Mouse (Mus musculus) layer of hippocampus, adult 2 months (tissue): ENCODE results near the gene Plk2. TPM values are rescaled to one million over a fixed set of nuclear protein-coding genes. Genes with fewer than 3 reads are reported as not detected.
"Not testable (repeated sequence)": the region's sequence is repeated elsewhere in the genome, so short reads cannot be mapped to it uniquely, and the experiment has no call there.

Experiments used
- DNase-seq, 2 experiments: peaks; one replicate each; pipeline ENCODE4 v3.0.0; 2022; ENCODE audit warnings: low spot score in 2 of 2
- H3K27ac ChIP-seq: fragments of 200-600 bp; 2 replicates; pipeline ENCODE4 v1.8.1; 2022
- H3K4me3 ChIP-seq: fragments of 200-600 bp; 2 replicates; pipeline ENCODE4 v1.8.1; 2022; ENCODE audit warnings: mild to moderate bottlenecking
- CTCF ChIP-seq: fragments of 200-600 bp; conservative IDR thresholded peaks from 2 replicates; pipeline ENCODE4 v1.8.1; 2022; ENCODE audit warnings: antibody characterized with exemption, mild to moderate bottlenecking, moderate library complexity
- total RNA-seq, 2 experiments: library from RNA; stranded (reverse); gene quantifications; 2 replicates each; pipeline ENCODE4 v1.2.3; 2021

Gene Plk2
- total RNA-seq, 2 experiments from 2014 or later = 267 to 268 TPM

DNA sequence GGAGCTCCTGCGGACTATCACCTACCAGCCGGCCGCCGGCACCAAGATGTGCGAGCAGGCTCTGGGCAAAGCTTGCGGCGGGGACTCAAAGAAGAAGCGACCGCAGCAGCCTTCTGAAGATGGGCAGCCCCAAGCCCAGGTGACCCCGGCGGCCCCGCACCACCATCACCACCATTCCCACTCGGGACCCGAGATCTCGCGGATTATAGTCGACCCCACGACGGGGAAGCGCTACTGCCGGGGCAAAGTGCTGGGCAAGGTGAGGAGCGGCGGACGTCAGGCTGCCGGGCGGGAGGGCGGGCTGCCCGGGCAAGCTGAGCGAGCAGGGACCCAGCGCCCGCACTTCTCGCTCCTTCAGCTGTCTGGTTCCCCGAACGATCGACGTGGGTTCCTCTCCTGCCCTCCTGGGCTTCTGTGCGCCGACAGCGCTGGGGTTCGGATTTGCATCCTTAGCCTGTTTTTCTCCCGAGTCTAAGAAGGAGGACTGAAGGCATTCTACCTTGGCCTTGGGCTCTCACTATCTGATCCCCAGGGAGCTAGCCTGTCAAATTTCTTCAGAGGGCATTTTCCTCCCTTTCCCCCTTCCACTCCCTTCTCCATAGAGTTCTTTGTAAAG, 441 bp downstream of the Plk2 start:
- Histone ChIP-seq H3K4me3 (peak overlapping the region; percentile 77), H3K27ac (peak overlapping the region; percentile 98)
- no peak for TF ChIP-seq CTCF
- DNase-seq = peak in 1 of 2 experiments; percentile 18

- DNase-seq = no peak
- no peak for TF ChIP-seq CTCF
- peak overlapping the region; percentile 77 for H3K4me3 ChIP-seq
- peak overlapping the region; percentile 98 for H3K27ac ChIP-seq
These were observed 1.3 kb downstream of the Plk2 start for GRCm38 (mm10) chr13:110395916-110396685.

GRCm38 (mm10) chr13:110397750-110398149, 2.9 kb downstream of the Plk2 start:
- Histone ChIP-seq H3K4me3 (peak overlapping the region; percentile 77), H3K27ac (peak overlapping the region; percentile 78)
- DNase-seq = no peak
- no peak for TF ChIP-seq CTCF

- TF ChIP-seq CTCF = no peak
- H3K27ac ChIP-seq = peak overlapping the region; percentile 78
- DNase-seq = no peak
- H3K4me3 ChIP-seq = peak overlapping the region; percentile 77
These were observed 3.8 kb downstream of the Plk2 start for GRCm38 (mm10) chr13:110398513-110399270.

GRCm38 (mm10) chr13:110401443-110401842, 6.6 kb downstream of the Plk2 start:
- Histone ChIP-seq H3K27ac (peak overlapping the region; percentile 78; the same call in 1 of the 2 replicates), H3K4me3 (peak overlapping the region; percentile 77; the same call in 1 of the 2 replicates)
- TF ChIP-seq CTCF = no peak
- no peak for DNase-seq

GRCm38 (mm10) chr13:110401877-110402276, 7.0 kb downstream of the Plk2 start:
- no peak for TF ChIP-seq CTCF
- Histone ChIP-seq H3K27ac (peak overlapping the region; percentile 28), H3K4me3 (no peak overlapping the region)
- DNase-seq = no peak

DNA sequence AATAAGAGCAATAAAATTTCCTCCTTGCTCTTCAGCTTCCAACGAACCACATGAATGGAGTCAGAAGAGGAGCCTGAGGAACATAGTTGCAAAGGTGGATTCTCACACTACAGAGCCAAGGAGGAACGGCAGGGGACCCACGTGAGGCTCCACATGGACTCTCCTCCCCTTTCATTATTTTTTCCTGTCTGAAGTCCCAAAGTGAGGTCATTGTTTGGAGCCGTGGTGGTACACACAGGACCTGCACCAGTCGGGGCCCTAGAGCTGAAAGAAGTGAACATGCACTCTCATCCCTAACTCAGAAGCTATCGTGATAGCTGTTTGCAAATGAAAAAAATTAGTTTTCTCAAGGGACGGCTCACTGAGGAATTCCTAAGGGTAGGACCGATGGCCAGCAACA, 9.2 kb downstream of the Plk2 start:
- TF ChIP-seq CTCF = no peak
- DNase-seq = no peak
- H3K4me3 ChIP-seq = no peak overlapping the region
- 0 out of 2 replicates have a peak overlapping the region, but pooled peaks have one; percentile 5 for H3K27ac ChIP-seq

DNA sequence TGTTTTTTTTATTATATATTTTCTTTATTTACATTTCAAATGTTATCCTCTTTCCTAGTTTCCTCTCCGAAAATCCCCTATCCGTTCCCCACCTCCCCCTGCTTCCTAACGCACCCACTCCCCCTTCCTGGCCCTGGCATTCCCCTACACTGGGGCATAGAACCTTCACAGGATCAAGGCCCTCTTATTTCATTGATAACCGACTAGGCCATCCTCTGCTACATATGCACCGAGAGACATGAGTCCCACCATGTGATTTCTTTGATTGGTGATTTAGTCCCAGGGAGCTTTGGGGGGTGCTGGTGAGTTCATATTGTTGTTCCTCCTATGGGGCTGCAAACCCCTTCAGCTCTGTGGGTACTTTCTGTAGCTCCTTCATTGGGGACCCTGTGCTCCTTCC, 9.8 kb downstream of the Plk2 start:
- not testable (repeated sequence) for DNase-seq, H3K4me3 ChIP-seq, H3K27ac ChIP-seq

GRCm38 (mm10) chr13:110406152-110406551, 11.3 kb downstream of the Plk2 start:
- H3K4me3 ChIP-seq = no peak overlapping the region
- no peak overlapping the region for H3K27ac ChIP-seq
- no peak for DNase-seq
- no peak for TF ChIP-seq CTCF

GRCm38 (mm10) chr13:110412572-110413209, 17.8 kb downstream of the Plk2 start:
- TF ChIP-seq CTCF = no peak
- DNase-seq = no peak
- Histone ChIP-seq H3K4me3 (no peak overlapping the region), H3K27ac (no peak overlapping the region)

- no peak for TF ChIP-seq CTCF
- Histone ChIP-seq H3K27ac (no peak overlapping the region), H3K4me3 (no peak overlapping the region)
- DNase-seq = no peak
These were observed 23.8 kb downstream of the Plk2 start for GRCm38 (mm10) chr13:110418656-110419055.

- no peak overlapping the region for H3K4me3 ChIP-seq
- no peak for DNase-seq
- no peak overlapping the region for H3K27ac ChIP-seq
- no peak for TF ChIP-seq CTCF
These were observed 24.8 kb downstream of the Plk2 start for GRCm38 (mm10) chr13:110419640-110420039.

- Histone ChIP-seq H3K4me3 (no peak overlapping the region), H3K27ac (no peak overlapping the region)
- no peak for TF ChIP-seq CTCF
- DNase-seq = no peak
These were observed 27.6 kb downstream of the Plk2 start for GRCm38 (mm10) chr13:110422434-110422833.
